Mouse (Mus musculus) liver, embryonic 14.5 days (tissue): ENCODE data around the gene Hid1. TPM values are rescaled to one million over a fixed set of nuclear protein-coding genes. Genes with fewer than 3 reads are reported as not detected.

Experiments
- ATAC-seq: fragments of 200-750 bp; cut with Nextera tagmentation; 2 replicates; pipeline ENCODE4 v1.8.0; 2017; ENCODE audit warnings: moderate number of reproducible peaks, mild to moderate bottlenecking, moderate library complexity; ENCODE audit not compliant: insufficient read depth
- DNase-seq, 3 experiments: peaks; one replicate each; pipeline ENCODE4 v3.0.0-alpha.2; 2012 to 2013; ENCODE audit warnings: low read depth in 3 of 3, low spot score in 3 of 3
- H3K27ac ChIP-seq: fragments of 300-500 bp; sonication (generic); 2 replicates; pipeline ENCODE4 v1.5.1; 2014; ENCODE audit warnings: moderate library complexity, mild to moderate bottlenecking, control low read depth, inconsistent platforms
- H3K27me3 ChIP-seq: fragments of 300-500 bp; sonication (generic); 2 replicates; pipeline ENCODE4 v1.6.1; 2014; ENCODE audit warnings: mild to moderate bottlenecking, low read length, moderate library complexity; ENCODE audit not compliant: control insufficient read depth, insufficient read depth
- H3K36me3 ChIP-seq: fragments of 300-500 bp; sonication (generic); replicated peaks from 2 replicates; pipeline ENCODE4 v1.6.1; 2014; ENCODE audit warnings: low read depth; ENCODE audit not compliant: control insufficient read depth, insufficient read depth
- H3K4me1 ChIP-seq, 2 experiments: fragments of 200-500 bp in 1 of 2; fragments of 300-500 bp in 1 of 2; sonication (generic) in 1 of 2; replicated peaks; 2 replicates each; pipeline ENCODE4 v1.6.1; 2012 to 2014; ENCODE audit warnings: antibody characterized with exemption in 1 of 2, inconsistent platforms in 1 of 2, low read length in 1 of 2; ENCODE audit not compliant: control insufficient read depth in 2 of 2, insufficient read depth in 2 of 2
- H3K4me2 ChIP-seq: fragments of 300-500 bp; sonication (generic); 2 replicates; pipeline ENCODE4 v1.6.1; 2014; ENCODE audit warnings: low read depth, mild to moderate bottlenecking, control low read depth, moderate library complexity
- H3K4me3 ChIP-seq, 2 experiments: fragments of 200-500 bp in 1 of 2; fragments of 300-500 bp in 1 of 2; sonication (generic) in 1 of 2; 2 replicates each; pipeline ENCODE4 v1.5.1; 2012 to 2014; ENCODE audit warnings: low read depth in 2 of 2, low read length in 2 of 2, mild to moderate bottlenecking in 2 of 2, control low read depth in 1 of 2, inconsistent platforms in 1 of 2, moderate library complexity in 1 of 2; ENCODE audit not compliant: insufficient read depth in 1 of 2
- H3K9ac ChIP-seq: fragments of 300-500 bp; sonication (generic); replicated peaks from 2 replicates; pipeline ENCODE4 v1.6.1; 2014; ENCODE audit warnings: mild to moderate bottlenecking, control low read depth, moderate library complexity
- H3K9me3 ChIP-seq: fragments of 300-500 bp; sonication (generic); 2 replicates; pipeline ENCODE4 v1.6.1; 2016; ENCODE audit warnings: low read length, mixed read lengths; ENCODE audit not compliant: control insufficient read depth
- CTCF ChIP-seq: IDR thresholded peaks from 2 replicates; pipeline ENCODE4 v1.5.1; 2016; ENCODE audit warnings: antibody characterized with exemption, low read depth, control low read depth
- EP300 ChIP-seq: IDR thresholded peaks from 2 replicates; pipeline ENCODE4 v1.6.1; 2016; ENCODE audit warnings: antibody characterized with exemption, low read depth
- WGBS: fragments of 180-500 bp; shearing (Covaris S2); extraction: QIAGEN DNeasy Blood & Tissue Kit; methylation state at CpG from one replicate; pipeline ENCODE4 v1.1.7; 2014; ENCODE audit not compliant: insufficient replicate concordance; 5-methylcytosine and 5-hydroxymethylcytosine counted together
- polyA plus RNA-seq, 2 experiments: library from polyadenylated mRNA; depleted of rRNA in 1 of 2; stranded (reverse) in 1 of 2; unstranded in 1 of 2; fragments of >200 nt; fragmentation: Nextera tagmentation in 1 of 2; extraction: Ambion mirVana in 1 of 2; gene quantifications; 2 replicates each; pipeline versions ENCODE4 v1.2.1 to v1.2.3; 2012 to 2014

Hid1 gene
- polyA plus RNA-seq, 2 experiments, result 0.50 to 0.59 TPM

GRCm38 (mm10) chr11:115359293-115359692, 8.3 kb downstream of the Hid1 start:
- Histone ChIP-seq H3K9me3 (no peaks in the 10 kb centered on the region), H3K27ac (no peak overlapping the region), H3K4me2 (no peak overlapping the region), H3K27me3 (no peaks in the 10 kb centered on the region), H3K4me1 (no peaks in the 10 kb centered on the region), H3K4me3 (no peak overlapping the region), H3K9ac (no peak overlapping the region), H3K36me3 (no peaks in the 10 kb centered on the region)
- ATAC-seq (no peak), DNase-seq (no peak)
- no peak for TF ChIP-seq EP300
- no peak for TF ChIP-seq CTCF
- 44% methylated on average over 3 of the region's 3 CpGs for WGBS

- 13% methylated on average over 5 of the region's 5 CpGs for WGBS
- Histone ChIP-seq H3K4me1 (no peaks in the 10 kb centered on the region), H3K27ac (no peak overlapping the region), H3K9me3 (no peaks in the 10 kb centered on the region), H3K27me3 (no peaks in the 10 kb centered on the region), H3K4me3 (no peak overlapping the region), H3K36me3 (no peaks in the 10 kb centered on the region), H3K9ac (no peak overlapping the region), H3K4me2 (no peak overlapping the region)
- DNase-seq, result peak; percentile 22 to 39 (median 23)
- TF ChIP-seq CTCF (peak; percentile 58), EP300 (no peak)
- no peak for ATAC-seq
Observed at GRCm38 (mm10) chr11:115358468-115358867, 9.1 kb downstream of the Hid1 start.

- peak; percentile 98 for TF ChIP-seq CTCF
- TF ChIP-seq EP300, result no peak
- 7% methylated on average over 8 of the region's 8 CpGs for WGBS
- Histone ChIP-seq H3K4me2 (no peak overlapping the region), H3K27ac (no peak overlapping the region), H3K9ac (no peak overlapping the region), H3K36me3 (no peaks in the 10 kb centered on the region), H3K27me3 (no peaks in the 10 kb centered on the region), H3K9me3 (no peaks in the 10 kb centered on the region), H3K4me3 (no peak overlapping the region), H3K4me1 (no peaks in the 10 kb centered on the region)
- ATAC-seq (no peak), DNase-seq (peak; percentile 38 to 45 (median 42))
Observed at GRCm38 (mm10) chr11:115354183-115354582, 13.4 kb downstream of the Hid1 start.

GRCm38 (mm10) chr11:115353375-115353774, 14.2 kb downstream of the Hid1 start:
- TF ChIP-seq CTCF, result no peak
- TF ChIP-seq EP300, result no peak
- Histone ChIP-seq H3K36me3 (no peaks in the 10 kb centered on the region), H3K4me2 (no peak overlapping the region), H3K9me3 (no peaks in the 10 kb centered on the region), H3K9ac (no peak overlapping the region), H3K4me1 (no peaks in the 10 kb centered on the region), H3K4me3 (no peak overlapping the region), H3K27me3 (no peaks in the 10 kb centered on the region), H3K27ac (no peak overlapping the region)
- ATAC-seq (no peak), DNase-seq (no peak)
- WGBS, result 68% methylated on average over 5 of the region's 5 CpGs

GRCm38 (mm10) chr11:115349976-115350375, 17.6 kb downstream of the Hid1 start:
- ATAC-seq, result no peak
- H3K27me3 ChIP-seq, result no peaks in the 10 kb centered on the region; the same call in 1 of the 2 replicates

More at GRCm38 (mm10) chr11:115349976-115350375, 17.6 kb downstream of the Hid1 start:
- 9% methylated on average over 4 of the region's 4 CpGs for WGBS
- H3K9ac ChIP-seq, result no peak overlapping the region
- H3K4me1 ChIP-seq, result no peaks in the 10 kb centered on the region
- DNase-seq, result no peak
- no peaks in the 10 kb centered on the region for H3K36me3 ChIP-seq
- no peak overlapping the region for H3K27ac ChIP-seq
- H3K4me3 ChIP-seq, result no peak overlapping the region
- TF ChIP-seq EP300 (no peak), CTCF (no peak)
- no peak overlapping the region for H3K4me2 ChIP-seq
- H3K9me3 ChIP-seq, result no peaks in the 10 kb centered on the region
